Mouse (Mus musculus) neural tube, embryonic 15.5 days (tissue): ENCODE data around the gene Taar6. TPM values are rescaled to one million over a fixed set of nuclear protein-coding genes. Genes with fewer than 3 reads are reported as not detected.

Experiments
- ATAC-seq: fragments of 200-750 bp; cut with Nextera tagmentation; 2 replicates; pipeline ENCODE4 v1.8.0; 2017; ENCODE audit warnings: mild to moderate bottlenecking, moderate TSS enrichment, moderate library complexity; ENCODE audit not compliant: low FRiP score
- H3K27ac ChIP-seq: fragments of 300-500 bp; sonication (generic); replicated peaks from 2 replicates; pipeline ENCODE4 v1.5.1; 2015; ENCODE audit warnings: mild to moderate bottlenecking, inconsistent platforms
- H3K27me3 ChIP-seq: fragments of 300-500 bp; sonication (generic); replicated peaks from 2 replicates; pipeline ENCODE4 v1.6.1; 2015; ENCODE audit warnings: inconsistent platforms
- H3K36me3 ChIP-seq: fragments of 300-500 bp; sonication (generic); 2 replicates; pipeline ENCODE4 v1.6.1; 2015; ENCODE audit warnings: inconsistent platforms
- H3K4me1 ChIP-seq: fragments of 300-500 bp; sonication (generic); 2 replicates; pipeline ENCODE4 v1.6.1; 2015; ENCODE audit warnings: inconsistent platforms
- H3K4me2 ChIP-seq: fragments of 300-500 bp; sonication (generic); 2 replicates; pipeline ENCODE4 v1.6.1; 2015; ENCODE audit warnings: inconsistent platforms, mild to moderate bottlenecking, moderate library complexity
- H3K4me3 ChIP-seq: fragments of 300-500 bp; sonication (generic); replicated peaks from 2 replicates; pipeline ENCODE4 v1.5.1; 2015; ENCODE audit warnings: mild to moderate bottlenecking, inconsistent platforms
- H3K9ac ChIP-seq: fragments of 300-500 bp; sonication (generic); replicated peaks from 2 replicates; pipeline ENCODE4 v1.6.1; 2015; ENCODE audit warnings: mild to moderate bottlenecking, inconsistent platforms
- H3K9me3 ChIP-seq: fragments of 300-500 bp; sonication (generic); replicated peaks from 2 replicates; pipeline ENCODE4 v1.6.1; 2016; ENCODE audit warnings: inconsistent platforms
- WGBS: fragments of 180-500 bp; shearing (Covaris S2); methylation state at CpG from one replicate; pipeline ENCODE4 v1.1.7; 2015; ENCODE audit warnings: mixed read lengths; 5-methylcytosine and 5-hydroxymethylcytosine counted together
- polyA plus RNA-seq: library from polyadenylated mRNA; unstranded; fragments of >200 nt; fragmentation: Nextera tagmentation; extraction: Ambion mirVana; gene quantifications from 2 replicates; pipeline ENCODE4 v1.2.1, GENCODE M21; 2015

Taar6 gene
- polyA plus RNA-seq, 1 experiment from 2014 or later: not detected

- Histone ChIP-seq H3K27me3 (no peaks in the 10 kb centered on the region), H3K4me1 (no peaks in the 10 kb centered on the region), H3K27ac (no peak within 1 kb of the TSS), H3K9me3 (no peaks in the 10 kb centered on the region), H3K4me2 (no peak within 1 kb of the TSS), H3K9ac (no peak within 1 kb of the TSS), H3K36me3 (no peaks in the 10 kb centered on the region), H3K4me3 (no peak within 1 kb of the TSS)
- no peak for ATAC-seq
- WGBS: 95% methylated on average over 11 of the region's 11 CpGs
Measured at GRCm38 (mm10) chr10:23970656-23971165, 14.7 kb downstream of the Taar6 start, which contains the start of gene Taar5. Gene Taar5 (plus strand): TSS chr10:23970706.

- no peak overlapping the region for H3K4me3 ChIP-seq
- no peaks in the 10 kb centered on the region for H3K36me3 ChIP-seq
- H3K9ac ChIP-seq: no peak overlapping the region
- H3K27me3 ChIP-seq: no peaks in the 10 kb centered on the region
- no peak overlapping the region for H3K4me2 ChIP-seq
- 92% methylated on average over 6 of the region's 6 CpGs for WGBS
- H3K9me3 ChIP-seq: no peaks in the 10 kb centered on the region
- H3K27ac ChIP-seq: no peak overlapping the region
- ATAC-seq: no peak
- no peaks in the 10 kb centered on the region for H3K4me1 ChIP-seq
Measured at GRCm38 (mm10) chr10:23964921-23965610, 20.4 kb downstream of the Taar6 start.

- no peak overlapping the region for H3K4me3 ChIP-seq
- no peak overlapping the region for H3K4me2 ChIP-seq
- H3K36me3 ChIP-seq: no peaks in the 10 kb centered on the region
- H3K27me3 ChIP-seq: no peaks in the 10 kb centered on the region
- H3K27ac ChIP-seq: no peak overlapping the region
- H3K9me3 ChIP-seq: no peaks in the 10 kb centered on the region
- no peaks in the 10 kb centered on the region for H3K4me1 ChIP-seq
- ATAC-seq: no peak
- 55% methylated on average over 3 of the region's 3 CpGs for WGBS
- no peak overlapping the region for H3K9ac ChIP-seq
Measured at GRCm38 (mm10) chr10:23963444-23963843, 22.0 kb downstream of the Taar6 start.

GRCm38 (mm10) chr10:23960444-23960915, 25.0 kb downstream of the Taar6 start, which contains the start of gene Taar4:
Gene Taar4 (plus strand): TSS chr10:23960494.
- WGBS: 92% methylated on average over 13 of the region's 13 CpGs
- ATAC-seq: no peak
- Histone ChIP-seq H3K36me3 (no peaks in the 10 kb centered on the region), H3K9me3 (no peaks in the 10 kb centered on the region), H3K27ac (no peak within 1 kb of the TSS), H3K4me1 (no peaks in the 10 kb centered on the region), H3K9ac (no peak within 1 kb of the TSS), H3K4me3 (no peak within 1 kb of the TSS), H3K4me2 (no peak within 1 kb of the TSS), H3K27me3 (no peaks in the 10 kb centered on the region)

- Histone ChIP-seq H3K4me1 (no peaks in the 10 kb centered on the region), H3K36me3 (no peaks in the 10 kb centered on the region), H3K27me3 (no peaks in the 10 kb centered on the region), H3K27ac (no peak overlapping the region), H3K4me3 (no peak overlapping the region), H3K9ac (no peak overlapping the region), H3K4me2 (no peak overlapping the region), H3K9me3 (no peaks in the 10 kb centered on the region)
- no peak for ATAC-seq
- WGBS: 76% methylated on average over 3 of the region's 3 CpGs
Measured at GRCm38 (mm10) chr10:23959071-23959470, 26.4 kb downstream of the Taar6 start.

GRCm38 (mm10) chr10:23951714-23952113, 33.7 kb downstream of the Taar6 start:
- 85% methylated on average over 6 of the region's 6 CpGs for WGBS
- H3K4me3 ChIP-seq: no peak overlapping the region
- no peak overlapping the region for H3K27ac ChIP-seq
- H3K9ac ChIP-seq: no peak overlapping the region
- no peak for ATAC-seq
- no peaks in the 10 kb centered on the region for H3K4me1 ChIP-seq
- no peaks in the 10 kb centered on the region for H3K36me3 ChIP-seq
- no peaks in the 10 kb centered on the region for H3K9me3 ChIP-seq
- H3K27me3 ChIP-seq: no peaks in the 10 kb centered on the region
- H3K4me2 ChIP-seq: no peak overlapping the region

- Histone ChIP-seq H3K4me3 (no peak within 1 kb of the TSS), H3K27ac (no peak within 1 kb of the TSS), H3K9me3 (no peaks in the 10 kb centered on the region), H3K4me2 (no peak within 1 kb of the TSS), H3K4me1 (no peaks in the 10 kb centered on the region), H3K9ac (no peak within 1 kb of the TSS), H3K36me3 (no peaks in the 10 kb centered on the region), H3K27me3 (no peaks in the 10 kb centered on the region)
- WGBS: 86% methylated on average over 16 of the region's 16 CpGs
- ATAC-seq: no peak
Measured at GRCm38 (mm10) chr10:23949508-23950005, 35.9 kb downstream of the Taar6 start, which contains the start of gene Taar3. Gene Taar3 (plus strand): TSS chr10:23949558.

GRCm38 (mm10) chr10:23948026-23948425, 37.4 kb downstream of the Taar6 start:
- Histone ChIP-seq H3K27me3 (no peaks in the 10 kb centered on the region), H3K36me3 (no peaks in the 10 kb centered on the region), H3K4me2 (no peak overlapping the region), H3K9ac (no peak overlapping the region), H3K4me3 (no peak overlapping the region), H3K4me1 (no peaks in the 10 kb centered on the region), H3K9me3 (no peaks in the 10 kb centered on the region), H3K27ac (no peak overlapping the region)
- 76% methylated on average over 7 of the region's 7 CpGs for WGBS
- ATAC-seq: no peak

GRCm38 (mm10) chr10:23942465-23942864, 43.0 kb downstream of the Taar6 start:
- Histone ChIP-seq H3K4me3 (no peak overlapping the region), H3K9me3 (no peaks in the 10 kb centered on the region), H3K4me2 (no peak overlapping the region), H3K9ac (no peak overlapping the region), H3K27me3 (no peaks in the 10 kb centered on the region), H3K36me3 (no peaks in the 10 kb centered on the region), H3K4me1 (no peaks in the 10 kb centered on the region), H3K27ac (no peak overlapping the region)
- 81% methylated on average over 5 of the region's 5 CpGs for WGBS
- no peak for ATAC-seq

GRCm38 (mm10) chr10:23938312-23938711, 47.1 kb downstream of the Taar6 start, which contains the start of gene Taar2:
Gene Taar2 (plus strand): TSS chr10:23938572.
- Histone ChIP-seq H3K27ac (no peak within 1 kb of the TSS), H3K4me2 (peak within 1 kb of the TSS; percentile 52), H3K27me3 (no peaks in the 10 kb centered on the region), H3K36me3 (no peaks in the 10 kb centered on the region), H3K9me3 (no peaks in the 10 kb centered on the region), H3K4me1 (no peaks in the 10 kb centered on the region), H3K9ac (0 out of 2 replicates have a peak within 1 kb of the TSS, but pooled peaks have one; percentile 6), H3K4me3 (peak within 1 kb of the TSS; percentile 22; the same call in 1 of the 2 replicates)
- WGBS: 18% methylated on average over 6 of the region's 6 CpGs
- peak; percentile 60 for ATAC-seq

- no peak overlapping the region for H3K27ac ChIP-seq
- H3K4me3 ChIP-seq: no peak overlapping the region
- peak overlapping the region; percentile 52; the same call in 1 of the 2 replicates for H3K4me2 ChIP-seq
- ATAC-seq: no peak
- H3K9me3 ChIP-seq: no peaks in the 10 kb centered on the region
- H3K36me3 ChIP-seq: no peaks in the 10 kb centered on the region
- H3K4me1 ChIP-seq: no peaks in the 10 kb centered on the region
- no peak overlapping the region for H3K9ac ChIP-seq
- H3K27me3 ChIP-seq: no peaks in the 10 kb centered on the region
- 17% methylated on average over 4 of the region's 4 CpGs for WGBS
Measured at GRCm38 (mm10) chr10:23937613-23938012, 47.8 kb downstream of the Taar6 start.
